Mouse (Mus musculus) thymus, adult 2 months (tissue): ENCODE data around the gene Olfr368.

Experiments used
- CTCF ChIP-seq: fragments of 200-500 bp; IDR thresholded peaks from 2 replicates; pipeline ENCODE4 v1.5.1; 2012; ENCODE audit warnings: mild to moderate bottlenecking, control low read depth, low read length, moderate library complexity, borderline replicate concordance; ENCODE audit not compliant: control insufficient read depth, poor library complexity, insufficient read depth; ENCODE audit errors: extremely low read depth
- POLR2A ChIP-seq: fragments of 200-500 bp; IDR thresholded peaks from 2 replicates; pipeline ENCODE4 v1.6.1; 2012; ENCODE audit warnings: mild to moderate bottlenecking, low read length, control low read depth, moderate library complexity; ENCODE audit not compliant: control insufficient read depth, poor library complexity, insufficient read depth; ENCODE audit errors: extremely low read depth

DNA sequence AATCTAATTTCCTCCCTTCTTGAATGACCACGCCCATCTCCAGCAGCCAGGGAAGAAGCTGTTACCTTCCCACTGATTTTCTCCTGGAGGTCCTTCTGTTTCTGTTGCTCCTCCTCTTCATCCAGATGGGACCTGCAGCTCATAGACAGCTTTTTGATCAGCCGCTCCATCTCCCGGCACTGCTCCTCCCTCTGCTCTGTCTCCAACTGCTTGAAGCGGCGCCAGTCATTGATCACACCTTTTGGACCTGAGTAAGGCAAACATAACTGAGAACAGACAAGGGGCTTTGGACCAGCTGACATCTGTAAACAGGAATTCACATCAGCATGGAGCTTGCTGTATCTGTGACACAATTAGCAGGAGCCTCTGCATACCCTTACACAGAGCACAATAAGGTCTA, 29.3 kb downstream of the Olfr368 start:
- TF ChIP-seq CTCF: no peak
- no peak for TF ChIP-seq POLR2A
